In genomic region chr17:29340406-29341261, GRCm38 (mm10) we compare ENCODE assay signal across 9 mouse cellular contexts. TPM values are rescaled to one million over a fixed set of nuclear protein-coding genes. Genes with fewer than 3 reads are reported as not detected.
DNase-seq lines count a peak whose midpoint lies in the region; ATAC-seq and TF ChIP-seq lines count a peak whose summit lies in the region.
"Had no signal": no experiment of that assay in that cellular context is flagged by ENCODE, and none has a peak within 500 bp of the region (broad histone marks: within the 10 kb centered on the region; RNA-seq: fewer than 3 reads in every experiment).

No protein-coding gene starts in this region.

- no peak for ATAC-seq in forebrain, embryonic 12.5 days (ENCODE audit: low FRiP score)
- no peak for ATAC-seq in forebrain, postnatal 0 days
- ATAC-seq in midbrain, embryonic 15.5 days (replicated peaks): no peak
- ATAC-seq in midbrain, embryonic 11.5 days (ENCODE audit: low FRiP score): no peak
- no peak for ATAC-seq in neural tube, embryonic 15.5 days (ENCODE audit: low FRiP score)

- DNase-seq in forebrain, postnatal 0 days: no peak
- no peak for DNase-seq in midbrain, embryonic 11.5 days (ENCODE audit: low spot score, missing footprints)
- peak; percentile 30 to 60 for DNase-seq in heart, postnatal 36 days
- no peak for DNase-seq in urinary bladder, postnatal 4 days (ENCODE audit: low spot score in 2 of 2)
- no peak for DNase-seq in urinary bladder, postnatal 14 days (ENCODE audit: low spot score)

- H3K27me3 ChIP-seq in forebrain, embryonic 12.5 days: no peaks in the 10 kb centered on the region
- H3K27me3 ChIP-seq in forebrain, postnatal 0 days (ENCODE audit: insufficient read depth, low read length): no peaks in the 10 kb centered on the region
- H3K27me3 ChIP-seq in midbrain, embryonic 15.5 days (replicated peaks): no peaks in the 10 kb centered on the region
- no peaks in the 10 kb centered on the region for H3K27me3 ChIP-seq in midbrain, embryonic 11.5 days (ENCODE audit: control insufficient read depth, insufficient read depth, low read length)
- no peaks in the 10 kb centered on the region for H3K27me3 ChIP-seq in neural tube, embryonic 15.5 days (replicated peaks)

- no peak overlapping the region for H3K4me2 ChIP-seq in forebrain, embryonic 12.5 days
- H3K4me2 ChIP-seq in forebrain, postnatal 0 days (ENCODE audit: low read depth): no peak overlapping the region
- no peak overlapping the region for H3K4me2 ChIP-seq in midbrain, embryonic 15.5 days
- H3K4me2 ChIP-seq in midbrain, embryonic 11.5 days: no peak overlapping the region
- H3K4me2 ChIP-seq in neural tube, embryonic 15.5 days: no peak overlapping the region

- peaks cover 29% of the 10 kb centered on the region for H3K4me1 ChIP-seq in forebrain, embryonic 12.5 days
- H3K4me1 ChIP-seq in forebrain, postnatal 0 days (ENCODE audit: insufficient read depth): peaks cover 7% of the 10 kb centered on the region; the same call in 1 of the 2 replicates
- peaks cover 43% of the 10 kb centered on the region for H3K4me1 ChIP-seq in midbrain, embryonic 15.5 days
- peaks cover 14% of the 10 kb centered on the region for H3K4me1 ChIP-seq in midbrain, embryonic 11.5 days (ENCODE audit: control insufficient read depth, insufficient read depth, low read length)
- peaks cover 59% of the 10 kb centered on the region for H3K4me1 ChIP-seq in neural tube, embryonic 15.5 days

- peaks cover 84% of the 10 kb centered on the region for H3K36me3 ChIP-seq in forebrain, embryonic 12.5 days (replicated peaks)
- peaks cover 60% of the 10 kb centered on the region for H3K36me3 ChIP-seq in forebrain, postnatal 0 days (ENCODE audit: insufficient read depth)
- H3K36me3 ChIP-seq in midbrain, embryonic 15.5 days (replicated peaks): peaks cover 30% of the 10 kb centered on the region
- H3K36me3 ChIP-seq in midbrain, embryonic 11.5 days (ENCODE audit: control insufficient read depth, insufficient read depth, low read length): peaks cover 31% of the 10 kb centered on the region
- H3K36me3 ChIP-seq in neural tube, embryonic 15.5 days: peaks cover 66% of the 10 kb centered on the region

- H3K27ac ChIP-seq in forebrain, embryonic 12.5 days: 0 out of 2 replicates have a peak overlapping the region, but pooled peaks have one; percentile 3
- no peak overlapping the region for H3K27ac ChIP-seq in forebrain, postnatal 0 days (ENCODE audit: low read depth, low read length)
- peak overlapping the region; percentile 72; the same call in 1 of the 2 replicates for H3K27ac ChIP-seq in midbrain, embryonic 15.5 days
- no peak overlapping the region; the same call in 1 of the 2 replicates for H3K27ac ChIP-seq in midbrain, embryonic 11.5 days (ENCODE audit: low read depth, low read length)
- 0 out of 2 replicates have a peak overlapping the region, but pooled peaks have one; percentile 69 for H3K27ac ChIP-seq in neural tube, embryonic 15.5 days (replicated peaks)

- 89% methylated on average over 18 of the region's 18 CpGs for WGBS in forebrain, embryonic 12.5 days
- 85% methylated on average over 18 of the region's 18 CpGs for WGBS in forebrain, postnatal 0 days
- WGBS in midbrain, embryonic 15.5 days: 84% methylated on average over 18 of the region's 18 CpGs
- 82% methylated on average over 18 of the region's 18 CpGs for WGBS in midbrain, embryonic 11.5 days
- WGBS in neural tube, embryonic 15.5 days: 85% methylated on average over 18 of the region's 18 CpGs

- H3K4me3 ChIP-seq in forebrain, embryonic 12.5 days (replicated peaks): no peak overlapping the region
- no peak overlapping the region for H3K4me3 ChIP-seq in forebrain, postnatal 0 days (ENCODE audit: low read depth, low read length)
- H3K4me3 ChIP-seq in midbrain, embryonic 15.5 days: no peak overlapping the region
- no peak overlapping the region for H3K4me3 ChIP-seq in midbrain, embryonic 11.5 days (ENCODE audit: low read depth, low read length)
- no peak overlapping the region for H3K4me3 ChIP-seq in neural tube, embryonic 15.5 days (replicated peaks)
- H3K4me3 ChIP-seq: erythroblast, embryonic 14.5 days had no signal

- intact Hi-C loops in heart, postnatal 36 days (cut with DNase I): no loop called here

- TF ChIP-seq CTCF in forebrain, postnatal 0 days (IDR thresholded peaks at IDR 0.05; ENCODE audit: low read depth): no peak

- no peaks in the 10 kb centered on the region for H3K9me3 ChIP-seq in forebrain, embryonic 12.5 days
- H3K9me3 ChIP-seq in forebrain, postnatal 0 days (ENCODE audit: low read length): no peaks in the 10 kb centered on the region
- H3K9me3 ChIP-seq in midbrain, embryonic 15.5 days: no peaks in the 10 kb centered on the region
- H3K9me3 ChIP-seq in midbrain, embryonic 11.5 days (ENCODE audit: control insufficient read depth, low read length): no peaks in the 10 kb centered on the region
- H3K9me3 ChIP-seq in neural tube, embryonic 15.5 days (replicated peaks): no peaks in the 10 kb centered on the region

- no peak overlapping the region for H3K9ac ChIP-seq in forebrain, embryonic 12.5 days
- no peak overlapping the region for H3K9ac ChIP-seq in forebrain, postnatal 0 days
- H3K9ac ChIP-seq in midbrain, embryonic 15.5 days: no peak overlapping the region
- no peak overlapping the region for H3K9ac ChIP-seq in midbrain, embryonic 11.5 days (ENCODE audit: low read length)
- H3K9ac ChIP-seq in neural tube, embryonic 15.5 days (replicated peaks): no peak overlapping the region

RNA-seq across cellular contexts. Expression of gene Mtch1, which starts 7.1 kb away (rescaled TPM):
- polyA plus RNA-seq in forebrain, embryonic 12.5 days (2016; fragmentation: Nextera tagmentation; extraction: Ambion mirVana): 381 and 393 TPM in 2 replicates
- 556 and 595 TPM in 2 replicates for total RNA-seq in forebrain, postnatal 0 days (2014; rRNA removed)
- polyA plus RNA-seq in forebrain, postnatal 0 days (2015; fragmentation: Nextera tagmentation; extraction: Ambion mirVana): 459 and 504 TPM in 2 replicates
- polyA plus RNA-seq in midbrain, embryonic 15.5 days (2015; fragmentation: Nextera tagmentation; extraction: Ambion mirVana): 519 and 548 TPM in 2 replicates
- polyA plus RNA-seq in midbrain, embryonic 11.5 days (2014; fragmentation: Nextera tagmentation; extraction: Ambion mirVana): 348 and 375 TPM in 2 replicates
- total RNA-seq in heart, postnatal 36 days (2021): 100 to 1,000 TPM; 201 to 211 TPM
- polyA plus RNA-seq in neural tube, embryonic 15.5 days (2015; fragmentation: Nextera tagmentation; extraction: Ambion mirVana): 453 and 482 TPM in 2 replicates

RNA-seq across cellular contexts. Expression of gene Fgd2, which starts 20.1 kb away (rescaled TPM):
- 3.4 and 3.7 TPM in 2 replicates for polyA plus RNA-seq in forebrain, embryonic 12.5 days (2016; fragmentation: Nextera tagmentation; extraction: Ambion mirVana)
- 15.9 and 17.3 TPM in 2 replicates for total RNA-seq in forebrain, postnatal 0 days (2014; rRNA removed)
- 9.2 and 14.1 TPM in 2 replicates for polyA plus RNA-seq in forebrain, postnatal 0 days (2015; fragmentation: Nextera tagmentation; extraction: Ambion mirVana)
- 7.0 and 7.5 TPM in 2 replicates for polyA plus RNA-seq in midbrain, embryonic 15.5 days (2015; fragmentation: Nextera tagmentation; extraction: Ambion mirVana)
- 2.2 and 2.4 TPM in 2 replicates for polyA plus RNA-seq in midbrain, embryonic 11.5 days (2014; fragmentation: Nextera tagmentation; extraction: Ambion mirVana)
- total RNA-seq in heart, postnatal 36 days (2021): 1 to 10 TPM; 3.5 to 4.5 TPM
- 3.7 and 9.8 TPM in 2 replicates for polyA plus RNA-seq in neural tube, embryonic 15.5 days (2015; fragmentation: Nextera tagmentation; extraction: Ambion mirVana)

RNA-seq across cellular contexts. Expression of gene Pi16, which starts 23.2 kb away (rescaled TPM):
- polyA plus RNA-seq in forebrain, embryonic 12.5 days (2016; fragmentation: Nextera tagmentation; extraction: Ambion mirVana): 1.8 and 2.2 TPM in 2 replicates
- 3.5 and 5.7 TPM in 2 replicates for total RNA-seq in forebrain, postnatal 0 days (2014; rRNA removed)
- 1.7 and 2.0 TPM in 2 replicates for polyA plus RNA-seq in forebrain, postnatal 0 days (2015; fragmentation: Nextera tagmentation; extraction: Ambion mirVana)
- 3.6 and 4.0 TPM in 2 replicates for polyA plus RNA-seq in midbrain, embryonic 15.5 days (2015; fragmentation: Nextera tagmentation; extraction: Ambion mirVana)
- 0.56 and 0.57 TPM in 2 replicates for polyA plus RNA-seq in midbrain, embryonic 11.5 days (2014; fragmentation: Nextera tagmentation; extraction: Ambion mirVana)
- total RNA-seq in heart, postnatal 36 days (2021): 10 to 100 TPM; 35.9 to 42.4 TPM
- 2.8 TPM in 2 replicates for polyA plus RNA-seq in neural tube, embryonic 15.5 days (2015; fragmentation: Nextera tagmentation; extraction: Ambion mirVana)

Comparison
In these comparisons a context has a peak if more than half of its experiments do, and no peak if none do; other contexts are left out.
1. H3K27ac ChIP-seq: peak in forebrain, embryonic 12.5 days (single experiment), midbrain, embryonic 15.5 days (single experiment) and neural tube, embryonic 15.5 days (single experiment); none in forebrain, postnatal 0 days (single experiment) and midbrain, embryonic 11.5 days (single experiment).
2. DNase-seq: peak in heart, postnatal 36 days (2 of 2); none in forebrain, postnatal 0 days (single experiment), midbrain, embryonic 11.5 days (single experiment), urinary bladder, postnatal 4 days (0 of 2) and urinary bladder, postnatal 14 days (single experiment).